30 mouse cellular contexts compared by ENCODE assay signal in the genomic region with DNA sequence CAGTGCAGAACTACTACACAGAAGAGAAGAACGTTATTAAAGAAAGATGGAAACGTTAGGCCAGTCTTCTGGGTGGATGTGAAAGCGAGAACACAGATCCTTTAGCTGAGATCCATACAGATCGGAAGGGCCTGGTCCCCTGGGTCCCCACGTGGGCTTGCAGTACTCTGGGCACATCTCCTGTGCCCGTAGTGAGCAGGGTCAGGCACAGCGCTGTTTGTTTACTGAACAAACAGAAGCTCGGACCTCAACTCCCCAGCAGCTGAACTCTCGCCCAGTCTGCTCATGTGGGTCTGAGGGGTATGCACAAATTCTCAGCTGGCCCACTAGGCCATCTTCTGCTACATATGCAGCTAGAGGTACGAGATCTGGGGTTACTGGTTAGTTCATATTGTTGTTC. TPM values are rescaled to one million over a fixed set of nuclear protein-coding genes. Genes with fewer than 3 reads are reported as not detected.
"Had no signal": no experiment of that assay in that cellular context is flagged by ENCODE, and none has a peak within 500 bp of the region (broad histone marks: within the 10 kb centered on the region; RNA-seq: fewer than 3 reads in every experiment).

No protein-coding gene starts in this region.

- ATAC-seq: hindbrain, postnatal 0 days; intestine, embryonic 16.5 days had no signal

- H3K4me2 ChIP-seq: heart, embryonic 12.5 days; hindbrain, embryonic 13.5 days; hindbrain, embryonic 15.5 days; kidney, embryonic 15.5 days; limb, embryonic 13.5 days had no signal

- H3K4me3 ChIP-seq: gastrocnemius, adult 2 months; heart, embryonic 10.5 days; heart, embryonic 12.5 days; hindbrain, embryonic 13.5 days; hindbrain, embryonic 15.5 days; kidney, embryonic 15.5 days; limb, embryonic 13.5 days had no signal

- H3K36me3 ChIP-seq: heart, embryonic 10.5 days; heart, embryonic 12.5 days; hindbrain, embryonic 13.5 days; hindbrain, embryonic 15.5 days; kidney, embryonic 15.5 days; limb, embryonic 13.5 days had no signal

- H3K9me3 ChIP-seq: heart, embryonic 10.5 days; heart, embryonic 12.5 days; hindbrain, embryonic 13.5 days; hindbrain, embryonic 15.5 days; kidney, embryonic 15.5 days; limb, embryonic 13.5 days had no signal

- H3K27me3 ChIP-seq: heart, embryonic 12.5 days; hindbrain, embryonic 15.5 days had no signal

- H3K27ac ChIP-seq: gastrocnemius, adult 2 months; heart, embryonic 10.5 days; hindbrain, embryonic 13.5 days; hindbrain, embryonic 15.5 days; hindbrain, postnatal 0 days; kidney, embryonic 15.5 days; kidney, postnatal 0 days; limb, embryonic 13.5 days had no signal

- H3K4me1 ChIP-seq: heart, embryonic 12.5 days; hindbrain, embryonic 15.5 days had no signal

- DNase-seq: gastrocnemius, adult 2 months; gastrocnemius, postnatal 10 days; gastrocnemius, postnatal 25 days; heart, adult 18-20 months; heart, postnatal 14 days; heart, postnatal 36 days; kidney, adult 11 months; kidney, adult 2 months; kidney, adult 9 months; kidney, postnatal 14 days; kidney, postnatal 36 days; layer of hippocampus, adult 9-11 months; layer of hippocampus, postnatal 36 days; left cerebral cortex, postnatal 4 days had no signal

- H3K9ac ChIP-seq: heart, embryonic 12.5 days; hindbrain, embryonic 13.5 days; hindbrain, embryonic 15.5 days; kidney, embryonic 15.5 days; limb, embryonic 13.5 days had no signal

RNA-seq across cellular contexts. Expression of gene Dmrt2, which starts 21.7 kb away (rescaled TPM):
- total RNA-seq: heart, postnatal 36 days; hematopoietic stem cell, adult 5-6 weeks; hindbrain, postnatal 0 days had no signal
- polyA plus RNA-seq: hindbrain, embryonic 15.5 days; hindbrain, postnatal 0 days had no signal

RNA-seq across cellular contexts. Expression of gene Dmrt3, which starts 40.4 kb away (rescaled TPM):
- total RNA-seq: gastrocnemius, adult 2 months; gastrocnemius, postnatal 10 days; gastrocnemius, postnatal 25 days; gastrocnemius, postnatal 4 days; granulocyte monocyte progenitor cell, adult 5-6 weeks; heart, adult 8-10 months; heart, postnatal 14 days; heart, postnatal 36 days; hematopoietic stem cell, adult 5-6 weeks; left cerebral cortex, adult 18-20 months; left cerebral cortex, adult 8-10 months had no signal
- polyA plus RNA-seq: frontal cortex, adult 2 months; heart, embryonic 10.5 days; heart, embryonic 12.5 days; kidney, adult 2 months; kidney, embryonic 15.5 days had no signal
